Mouse (Mus musculus) erythroid progenitor cell, adult 5-6 weeks (primary cell): ENCODE measurements around the gene Hrh3. TPM values are rescaled to one million over a fixed set of nuclear protein-coding genes. Genes with fewer than 3 reads are reported as not detected.

Experiments used
- ATAC-seq: replicated peaks from 2 replicates; pipeline ENCODE4 v1.8.0; 2016; ENCODE audit warnings: moderate number of reproducible peaks, mild to moderate bottlenecking, moderate TSS enrichment, inconsistent platforms; ENCODE audit not compliant: poor library complexity, low FRiP score, severe bottlenecking
- total RNA-seq, 2 experiments: library from RNA; stranded (forward) in 1 of 2; stranded (reverse) in 1 of 2; fragments of 150-400 nt in 1 of 2; fragments of 186-747, 209-891 nt in 1 of 2; gene quantifications; 2 replicates each; pipeline versions ENCODE4 v1.2.3 to v1.2.4; 2015 to 2017; ENCODE audit warnings: low replicate concordance in 2 of 2

The Hrh3 gene
- total RNA-seq (2015; ENCODE audit: low replicate concordance) (not detected in 2 replicates), total RNA-seq (2017; ENCODE audit: low replicate concordance) (not detected in 2 replicates)

GRCm38 (mm10) chr2:180103978-180104658 is at the start of gene Hrh3:
TSS of gene Hrh3 (minus strand) at chr2:180104488.
- no peak for ATAC-seq

GRCm38 (mm10) chr2:180148551-180148950 is 44.3 kb upstream of the Hrh3 start:
- no peak for ATAC-seq

GRCm38 (mm10) chr2:180147379-180147778 is 43.1 kb upstream of the Hrh3 start:
- ATAC-seq = no peak

GRCm38 (mm10) chr2:180146091-180146490 is 41.8 kb upstream of the Hrh3 start:
- ATAC-seq = no peak

- ATAC-seq = no peak
These were observed 31.1 kb upstream of the Hrh3 start for GRCm38 (mm10) chr2:180135414-180135813.

- no peak for ATAC-seq
These were observed 29.6 kb upstream of the Hrh3 start for GRCm38 (mm10) chr2:180133911-180134310.

GRCm38 (mm10) chr2:180133231-180133630 is 28.9 kb upstream of the Hrh3 start:
- no peak for ATAC-seq

- no peak for ATAC-seq
These were observed 23.4 kb upstream of the Hrh3 start for GRCm38 (mm10) chr2:180127675-180128074.

- no peak for ATAC-seq
These were observed 21.9 kb upstream of the Hrh3 start for GRCm38 (mm10) chr2:180126195-180126594.

GRCm38 (mm10) chr2:180124192-180124591 is 19.9 kb upstream of the Hrh3 start:
- no peak for ATAC-seq

- ATAC-seq = no peak
These were observed 16.0 kb upstream of the Hrh3 start for GRCm38 (mm10) chr2:180120292-180120761.

GRCm38 (mm10) chr2:180119439-180120291 is 15.4 kb upstream of the Hrh3 start:
- ATAC-seq = peak; percentile 9; the same call in 1 of the 2 replicates

- ATAC-seq = peak; percentile 94
These were observed 14.6 kb upstream of the Hrh3 start, which contains the start of gene Osbpl2 for GRCm38 (mm10) chr2:180118661-180119438. TSS of gene Osbpl2 (plus strand) at chr2:180119306.

- no peak for ATAC-seq
These were observed 13.4 kb upstream of the Hrh3 start for GRCm38 (mm10) chr2:180117485-180118194.

- no peak for ATAC-seq
These were observed 12.6 kb upstream of the Hrh3 start for GRCm38 (mm10) chr2:180116741-180117484.

- no peak for ATAC-seq
These were observed 11.8 kb upstream of the Hrh3 start for GRCm38 (mm10) chr2:180116081-180116493.

- no peak for ATAC-seq
These were observed 11.0 kb upstream of the Hrh3 start for GRCm38 (mm10) chr2:180115279-180115678.
